Mouse (Mus musculus): ENCODE measurements at regions not wholly inside any gene's neighbourhood (a gene's known extent, or its start where the extent isn't known, plus 50 kb on each side); places are given as distances from the start of the nearest gene placed in this dataset.

- no peak overlapping the region for H3K27ac ChIP-seq (ENCODE audit: low read depth)
- H3K4me2 ChIP-seq (ENCODE audit: low read depth, low read length), result no peak overlapping the region
- H3K9ac ChIP-seq (replicated peaks; ENCODE audit: low read depth, low read length), result no peak overlapping the region
- WGBS, result 86% methylated on average over 10 of the region's 10 CpGs
- no peaks in the 10 kb centered on the region for H3K27me3 ChIP-seq (ENCODE audit: control insufficient read depth, insufficient read depth, low read length)
- TF ChIP-seq CTCF (IDR thresholded peaks at IDR 0.05; ENCODE audit: low read depth) (no peak), EP300 (IDR thresholded peaks at IDR 0.05; ENCODE audit: low read depth) (no peak)
- H3K4me3 ChIP-seq (ENCODE audit: low read depth, low read length), result no peak overlapping the region
- H3K36me3 ChIP-seq (replicated peaks; ENCODE audit: control insufficient read depth, insufficient read depth, low read length), result no peaks in the 10 kb centered on the region
- no peaks in the 10 kb centered on the region for H3K9me3 ChIP-seq (replicated peaks; ENCODE audit: control insufficient read depth, low read length)
- ATAC-seq (ENCODE audit: insufficient read depth, low read depth), result no peak
- DNase-seq (ENCODE audit: low spot score), result no peak
- no peaks in the 10 kb centered on the region for H3K4me1 ChIP-seq (ENCODE audit: control insufficient read depth, insufficient read depth)
Measured at GRCm38 (mm10) chr13:44077022-44077421, 292.4 kb downstream of the Cd83 start.

- H3K9me3 ChIP-seq (replicated peaks; ENCODE audit: control insufficient read depth, low read length), result no peaks in the 10 kb centered on the region
- peak; percentile 76 for DNase-seq (ENCODE audit: low spot score)
- TF ChIP-seq CTCF (IDR thresholded peaks at IDR 0.05; ENCODE audit: low read depth) (no peak), EP300 (IDR thresholded peaks at IDR 0.05; ENCODE audit: low read depth) (no peak)
- H3K36me3 ChIP-seq (replicated peaks; ENCODE audit: control insufficient read depth, insufficient read depth, low read length), result no peaks in the 10 kb centered on the region
- WGBS, result 49% methylated on average over 10 of the region's 10 CpGs
- ATAC-seq (ENCODE audit: insufficient read depth, low read depth), result peak; percentile 85
- peaks cover 11% of the 10 kb centered on the region; the same call in 1 of the 2 replicates for H3K4me1 ChIP-seq (ENCODE audit: control insufficient read depth, insufficient read depth)
- H3K4me2 ChIP-seq (ENCODE audit: low read depth, low read length), result no peak overlapping the region
- peak overlapping the region; percentile 61 for H3K27ac ChIP-seq (ENCODE audit: low read depth)
- H3K27me3 ChIP-seq (ENCODE audit: control insufficient read depth, insufficient read depth, low read length), result no peaks in the 10 kb centered on the region
- H3K9ac ChIP-seq (replicated peaks; ENCODE audit: low read depth, low read length), result no peak overlapping the region
- no peak overlapping the region for H3K4me3 ChIP-seq (ENCODE audit: low read depth, low read length)
Measured at GRCm38 (mm10) chr13:44085621-44086510, 301.3 kb downstream of the Cd83 start.

- no peak overlapping the region for H3K4me2 ChIP-seq (ENCODE audit: low read depth, low read length)
- H3K4me3 ChIP-seq (ENCODE audit: low read depth, low read length), result no peak overlapping the region
- no peak overlapping the region for H3K9ac ChIP-seq (replicated peaks; ENCODE audit: low read depth, low read length)
- H3K9me3 ChIP-seq (replicated peaks; ENCODE audit: control insufficient read depth, low read length), result no peaks in the 10 kb centered on the region
- peaks cover 11% of the 10 kb centered on the region; the same call in 1 of the 2 replicates for H3K4me1 ChIP-seq (ENCODE audit: control insufficient read depth, insufficient read depth)
- no peak for ATAC-seq (ENCODE audit: insufficient read depth, low read depth)
- H3K27me3 ChIP-seq (ENCODE audit: control insufficient read depth, insufficient read depth, low read length), result no peaks in the 10 kb centered on the region
- no peak for TF ChIP-seq EP300 (IDR thresholded peaks at IDR 0.05; ENCODE audit: low read depth)
- no peak for TF ChIP-seq CTCF (IDR thresholded peaks at IDR 0.05; ENCODE audit: low read depth)
- DNase-seq (ENCODE audit: low spot score), result peak; percentile 28
- WGBS, result 53% methylated on average over 4 of the region's 4 CpGs
- H3K27ac ChIP-seq (ENCODE audit: low read depth), result no peak overlapping the region; the same call in 1 of the 2 replicates
- no peaks in the 10 kb centered on the region for H3K36me3 ChIP-seq (replicated peaks; ENCODE audit: control insufficient read depth, insufficient read depth, low read length)
Measured at GRCm38 (mm10) chr13:44086801-44087200, 302.2 kb downstream of the Cd83 start.

GRCm38 (mm10) chr13:44097141-44097540, 312.6 kb downstream of the Cd83 start:
- no peaks in the 10 kb centered on the region for H3K9me3 ChIP-seq (replicated peaks; ENCODE audit: control insufficient read depth, low read length)
- no peak for DNase-seq (ENCODE audit: low spot score)
- no peak overlapping the region for H3K4me3 ChIP-seq (ENCODE audit: low read depth, low read length)
- 82% methylated on average over 2 of the region's 2 CpGs for WGBS
- H3K27me3 ChIP-seq (ENCODE audit: control insufficient read depth, insufficient read depth, low read length), result no peaks in the 10 kb centered on the region
- no peak overlapping the region for H3K9ac ChIP-seq (replicated peaks; ENCODE audit: low read depth, low read length)
- no peak for ATAC-seq (ENCODE audit: insufficient read depth, low read depth)
- no peaks in the 10 kb centered on the region for H3K36me3 ChIP-seq (replicated peaks; ENCODE audit: control insufficient read depth, insufficient read depth, low read length)
- no peak overlapping the region for H3K27ac ChIP-seq (ENCODE audit: low read depth)
- no peak overlapping the region for H3K4me2 ChIP-seq (ENCODE audit: low read depth, low read length)
- peaks cover 3% of the 10 kb centered on the region; the same call in 1 of the 2 replicates for H3K4me1 ChIP-seq (ENCODE audit: control insufficient read depth, insufficient read depth)
- TF ChIP-seq EP300 (IDR thresholded peaks at IDR 0.05; ENCODE audit: low read depth) (no peak), CTCF (IDR thresholded peaks at IDR 0.05; ENCODE audit: low read depth) (no peak)

- Histone ChIP-seq H3K9me3 (replicated peaks; ENCODE audit: control insufficient read depth, low read length) (no peaks in the 10 kb centered on the region), H3K4me3 (ENCODE audit: low read depth, low read length) (no peak overlapping the region), H3K36me3 (replicated peaks; ENCODE audit: control insufficient read depth, insufficient read depth, low read length) (no peaks in the 10 kb centered on the region), H3K9ac (replicated peaks; ENCODE audit: low read depth, low read length) (no peak overlapping the region), H3K27me3 (ENCODE audit: control insufficient read depth, insufficient read depth, low read length) (no peaks in the 10 kb centered on the region), H3K4me2 (ENCODE audit: low read depth, low read length) (no peak overlapping the region), H3K4me1 (ENCODE audit: control insufficient read depth, insufficient read depth) (peaks cover 3% of the 10 kb centered on the region; the same call in 1 of the 2 replicates), H3K27ac (ENCODE audit: low read depth) (no peak overlapping the region)
- 61% methylated on average over 9 of the region's 9 CpGs for WGBS
- TF ChIP-seq EP300 (IDR thresholded peaks at IDR 0.05; ENCODE audit: low read depth) (no peak), CTCF (IDR thresholded peaks at IDR 0.05; ENCODE audit: low read depth) (no peak)
- ATAC-seq (ENCODE audit: insufficient read depth, low read depth), result no peak
- DNase-seq (ENCODE audit: low spot score), result no peak
Measured at GRCm38 (mm10) chr13:44099511-44099910, 314.9 kb downstream of the Cd83 start.

Measured in heart, postnatal 0 days (tissue).